Mouse (Mus musculus): ENCODE measurements around the gene Gm10322. TPM values are rescaled to one million over a fixed set of nuclear protein-coding genes. Genes with fewer than 3 reads are reported as not detected.

Gm10322 gene
- polyA plus RNA-seq, 1 experiment from 2014 or later: not detected

Other genes starting within 250 kb of the Gm10322 start
- 1.3 and 7.0 TPM in 2 replicates for gene Gm10273, start 220.4 kb upstream of the Gm10322 start, polyA plus RNA-seq (2014; fragmentation: Nextera tagmentation; extraction: Ambion mirVana)
- gene Pla2g12b, start 212.4 kb upstream of the Gm10322 start, polyA plus RNA-seq (2014; fragmentation: Nextera tagmentation; extraction: Ambion mirVana): 0.25 TPM in 1 of 2 replicates, not detected in the other
- 0.49 and 1.1 TPM in 2 replicates for gene Oit3, start 174.3 kb upstream of the Gm10322 start, polyA plus RNA-seq (2014; fragmentation: Nextera tagmentation; extraction: Ambion mirVana)
- gene Mcu, start 629 bp downstream of the Gm10322 start, polyA plus RNA-seq (2014; fragmentation: Nextera tagmentation; extraction: Ambion mirVana): 25.3 and 25.6 TPM in 2 replicates
- 52.6 and 53.8 TPM in 2 replicates for gene Micu1, start 86.4 kb downstream of the Gm10322 start, polyA plus RNA-seq (2014; fragmentation: Nextera tagmentation; extraction: Ambion mirVana)

Data from embryonic facial prominence, embryonic 11.5 days (tissue).